14 mouse cellular contexts compared by ENCODE assay signal in the genomic region with DNA sequence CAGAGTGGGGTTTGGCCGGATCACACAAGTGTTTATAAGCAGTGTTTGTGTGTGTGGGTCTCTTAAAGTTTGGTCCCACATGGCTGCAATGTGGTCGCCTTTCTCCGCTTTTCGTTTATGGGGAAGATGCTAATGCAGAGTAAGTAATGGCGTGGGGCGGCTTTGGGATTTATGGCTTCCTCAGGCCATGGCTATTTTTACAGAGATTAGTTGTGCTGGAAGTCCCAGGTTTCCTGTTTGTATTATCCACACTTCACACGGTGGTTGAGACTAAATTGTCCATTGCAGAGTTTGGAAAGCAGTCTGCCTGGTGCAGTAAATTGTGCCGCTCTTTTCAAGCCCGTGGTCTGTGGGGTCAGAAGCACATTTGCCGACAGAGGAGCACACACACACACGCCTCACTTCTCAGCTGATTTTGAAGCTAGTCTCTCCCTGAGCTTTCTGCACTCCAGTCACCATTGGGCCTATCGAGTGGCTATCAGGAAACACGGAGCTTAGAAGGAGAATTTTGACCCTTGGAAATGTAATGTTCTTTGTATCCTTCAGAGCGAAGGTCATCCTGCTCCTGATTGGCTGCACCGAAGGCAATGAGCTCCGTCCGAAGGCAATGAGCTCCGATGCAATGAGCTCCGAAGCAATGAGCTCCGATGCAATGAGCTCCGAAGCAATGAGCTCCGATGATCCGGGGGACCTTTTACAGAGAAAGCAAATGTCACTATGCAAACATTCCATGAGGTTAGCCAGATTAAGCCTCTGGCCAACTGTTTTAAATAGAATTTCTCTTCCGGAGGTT.
A peak's percentile ranks its signal among the peaks of the same experiment; 100 is the strongest.
DNase-seq lines count a peak whose midpoint lies in the region; ATAC-seq and TF ChIP-seq lines count a peak whose summit lies in the region.
"Had no signal": no experiment of that assay in that cellular context is flagged by ENCODE, and none has a peak within 500 bp of the region (broad histone marks: within the 10 kb centered on the region; RNA-seq: fewer than 3 reads in every experiment).

No protein-coding gene starts in this region.

- H3K4me3 ChIP-seq in lung, embryonic 16.5 days (ENCODE audit: low read length) = no peak overlapping the region
- H3K4me3 ChIP-seq in lung, postnatal 0 days (ENCODE audit: low read depth, low read length) = no peak overlapping the region
- no peak overlapping the region for H3K4me3 ChIP-seq in intestine, postnatal 0 days (ENCODE audit: low read depth, low read length)
- H3K4me3 ChIP-seq in stomach, embryonic 14.5 days (ENCODE audit: low read depth, low read length) = no peak overlapping the region
- H3K4me3 ChIP-seq: heart, embryonic 12.5 days; left cerebral cortex, adult 2 months had no signal

- H3K36me3 ChIP-seq in lung, embryonic 16.5 days (ENCODE audit: control insufficient read depth, insufficient read depth, low read length) = no peaks in the 10 kb centered on the region
- H3K36me3 ChIP-seq in lung, postnatal 0 days (ENCODE audit: insufficient read depth, low read length) = no peaks in the 10 kb centered on the region
- H3K36me3 ChIP-seq in intestine, postnatal 0 days (ENCODE audit: control insufficient read depth, insufficient read depth) = no peaks in the 10 kb centered on the region
- H3K36me3 ChIP-seq in stomach, embryonic 14.5 days (ENCODE audit: control insufficient read depth, insufficient read depth, low read length) = no peaks in the 10 kb centered on the region
- H3K36me3 ChIP-seq: heart, embryonic 12.5 days had no signal

- H3K4me2 ChIP-seq in lung, embryonic 16.5 days (ENCODE audit: low read depth, low read length) = peak overlapping the region; percentile 21
- no peak overlapping the region for H3K4me2 ChIP-seq in lung, postnatal 0 days (replicated peaks; ENCODE audit: low read depth, low read length)
- H3K4me2 ChIP-seq in intestine, postnatal 0 days (replicated peaks; ENCODE audit: low read depth) = peak overlapping the region; percentile 45; the same call in 1 of the 2 replicates
- peak overlapping the region; percentile 10 for H3K4me2 ChIP-seq in stomach, embryonic 14.5 days (replicated peaks; ENCODE audit: low read depth, low read length)
- H3K4me2 ChIP-seq: heart, embryonic 12.5 days had no signal

- no peaks in the 10 kb centered on the region; the same call in 1 of the 2 replicates for H3K4me1 ChIP-seq in lung, embryonic 16.5 days (replicated peaks; ENCODE audit: control insufficient read depth, insufficient read depth, low read length)
- no peaks in the 10 kb centered on the region for H3K4me1 ChIP-seq in lung, postnatal 0 days (ENCODE audit: insufficient read depth, low read depth, low read length)
- H3K4me1 ChIP-seq in intestine, postnatal 0 days (replicated peaks; ENCODE audit: control insufficient read depth, insufficient read depth, low read length) = no peaks in the 10 kb centered on the region
- H3K4me1 ChIP-seq in stomach, embryonic 14.5 days (ENCODE audit: control insufficient read depth, insufficient read depth, low read length) = 0 out of 2 replicates have a peak, but pooled peaks cover 3% of the 10 kb centered on the region
- H3K4me1 ChIP-seq: heart, embryonic 12.5 days had no signal

- 50% methylated on average over 24 of the region's 24 CpGs for WGBS in lung, embryonic 16.5 days
- 47% methylated on average over 24 of the region's 24 CpGs for WGBS in lung, postnatal 0 days
- 33% methylated on average over 24 of the region's 24 CpGs for WGBS in intestine, postnatal 0 days
- WGBS in stomach, embryonic 14.5 days = 54% methylated on average over 24 of the region's 24 CpGs

- no peak for TF ChIP-seq CTCF in lung, postnatal 0 days (IDR thresholded peaks at IDR 0.05)
- TF ChIP-seq CTCF in intestine, postnatal 0 days (IDR thresholded peaks at IDR 0.05; ENCODE audit: low read depth) = no peak

- no peak for TF ChIP-seq EP300 in lung, postnatal 0 days (IDR thresholded peaks at IDR 0.05)

- H3K9ac ChIP-seq in lung, embryonic 16.5 days (ENCODE audit: low read length) = no peak overlapping the region
- H3K9ac ChIP-seq in lung, postnatal 0 days (replicated peaks; ENCODE audit: low read depth) = no peak overlapping the region
- no peak overlapping the region for H3K9ac ChIP-seq in intestine, postnatal 0 days (ENCODE audit: low read depth, low read length)
- H3K9ac ChIP-seq in stomach, embryonic 14.5 days (replicated peaks; ENCODE audit: low read depth, low read length) = no peak overlapping the region
- H3K9ac ChIP-seq: heart, embryonic 12.5 days had no signal

- no peak overlapping the region for H3K27ac ChIP-seq in lung, embryonic 16.5 days (ENCODE audit: low read length)
- no peak overlapping the region for H3K27ac ChIP-seq in lung, postnatal 0 days (ENCODE audit: low read length)
- no peak overlapping the region for H3K27ac ChIP-seq in intestine, postnatal 0 days (ENCODE audit: low read depth, low read length)
- H3K27ac ChIP-seq in stomach, embryonic 14.5 days (ENCODE audit: low read length) = no peak overlapping the region
- H3K27ac ChIP-seq: hindbrain, postnatal 0 days; left cerebral cortex, adult 2 months had no signal

- no peak for DNase-seq in lung, postnatal 0 days (ENCODE audit: low spot score)
- DNase-seq in kidney, postnatal 25 days = peak; percentile 45 to 50
- no peak for DNase-seq in cerebellum, adult 11-12 months
- no peak for DNase-seq in heart, adult 18-20 months
- DNase-seq: cerebellum, adult 9-10 months; lung, adult 18-20 months had no signal

- H3K9me3 ChIP-seq in lung, embryonic 16.5 days (ENCODE audit: control insufficient read depth, low read length) = no peaks in the 10 kb centered on the region
- H3K9me3 ChIP-seq in lung, postnatal 0 days (ENCODE audit: low read length) = no peaks in the 10 kb centered on the region
- no peaks in the 10 kb centered on the region for H3K9me3 ChIP-seq in intestine, postnatal 0 days (ENCODE audit: control insufficient read depth)
- no peaks in the 10 kb centered on the region for H3K9me3 ChIP-seq in stomach, embryonic 14.5 days (ENCODE audit: control insufficient read depth, low read depth, low read length)
- H3K9me3 ChIP-seq: heart, embryonic 12.5 days had no signal

- H3K27me3 ChIP-seq in lung, embryonic 16.5 days (ENCODE audit: control insufficient read depth, insufficient read depth, low read depth, low read length) = no peaks in the 10 kb centered on the region
- no peaks in the 10 kb centered on the region for H3K27me3 ChIP-seq in lung, postnatal 0 days (replicated peaks; ENCODE audit: insufficient read depth, low read length)
- H3K27me3 ChIP-seq in intestine, postnatal 0 days (replicated peaks; ENCODE audit: control insufficient read depth, insufficient read depth, low read length) = no peaks in the 10 kb centered on the region
- H3K27me3 ChIP-seq in stomach, embryonic 14.5 days (ENCODE audit: control insufficient read depth, insufficient read depth, low read length) = no peaks in the 10 kb centered on the region
- H3K27me3 ChIP-seq: CH12.LX; heart, embryonic 12.5 days had no signal

- no peak for ATAC-seq in lung, embryonic 16.5 days (ENCODE audit: low read depth)
- no peak for ATAC-seq in lung, postnatal 0 days
- no peak for ATAC-seq in intestine, postnatal 0 days
- ATAC-seq in stomach, embryonic 14.5 days (ENCODE audit: insufficient number of reproducible peaks, insufficient read depth, low FRiP score, low read depth) = peak; percentile 33; the same call in 1 of the 2 replicates
- no peak for ATAC-seq in monocyte, adult 5-6 weeks (replicated peaks; ENCODE audit: insufficient number of reproducible peaks, low FRiP score, low TSS enrichment, poor library complexity, severe bottlenecking)
- ATAC-seq: hindbrain, postnatal 0 days had no signal

Comparison
In these comparisons a context has a peak if more than half of its experiments do, and no peak if none do; other contexts are left out.
1. DNase-seq: peak in kidney, postnatal 25 days (2 of 2); none in lung, postnatal 0 days (single experiment), cerebellum, adult 11-12 months (single experiment) and heart, adult 18-20 months (0 of 2).